Mouse (Mus musculus) lung, postnatal 36 days (tissue): Measurements from ENCODE around the gene Tcirg1.

Experiments
- DNase-seq: peaks from one replicate; pipeline ENCODE4 v3.0.0; 2022; ENCODE audit warnings: mixed read lengths

Gene Tcirg1

DNA sequence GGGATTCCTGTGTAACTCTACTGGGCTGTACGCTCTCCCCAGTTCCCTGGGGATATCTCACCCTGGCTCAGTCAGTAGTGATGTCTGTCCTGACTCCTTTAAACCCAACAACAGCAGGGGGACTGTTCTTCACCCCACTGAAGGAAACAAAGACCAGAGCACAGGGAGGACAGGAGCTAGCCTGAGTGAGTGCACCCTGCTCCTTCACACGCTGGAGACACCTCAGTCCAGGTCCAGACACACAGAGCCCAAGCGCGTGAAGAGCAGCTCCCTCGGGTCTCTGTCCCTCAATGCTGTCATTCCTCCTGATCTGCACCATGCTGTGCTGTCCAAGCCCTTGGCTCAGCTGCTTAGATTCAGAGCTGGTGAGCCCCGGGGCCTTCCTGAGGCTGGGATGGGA lies 19.8 kb upstream of the Tcirg1 start:
- no peak for DNase-seq

DNA sequence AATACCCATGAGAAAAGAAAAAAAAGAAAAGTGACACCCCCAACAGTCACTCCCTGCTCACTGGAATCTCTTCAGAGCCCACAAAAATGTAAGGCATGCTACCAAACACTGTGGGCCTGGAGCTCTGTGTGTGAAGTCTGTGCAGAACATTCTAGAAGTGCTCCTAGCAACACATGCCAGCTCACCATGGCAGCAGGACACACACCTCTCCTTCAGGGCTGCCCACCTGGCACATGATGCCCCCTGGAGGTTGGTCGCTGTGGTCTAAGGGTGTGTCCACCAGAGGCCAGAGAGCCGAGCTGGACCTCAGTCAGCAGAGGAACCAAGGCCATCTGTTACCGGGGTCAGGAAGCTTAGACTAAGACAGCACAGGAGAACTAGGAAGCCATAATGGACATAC lies 19.3 kb upstream of the Tcirg1 start:
- peak; percentile 89 for DNase-seq

DNA sequence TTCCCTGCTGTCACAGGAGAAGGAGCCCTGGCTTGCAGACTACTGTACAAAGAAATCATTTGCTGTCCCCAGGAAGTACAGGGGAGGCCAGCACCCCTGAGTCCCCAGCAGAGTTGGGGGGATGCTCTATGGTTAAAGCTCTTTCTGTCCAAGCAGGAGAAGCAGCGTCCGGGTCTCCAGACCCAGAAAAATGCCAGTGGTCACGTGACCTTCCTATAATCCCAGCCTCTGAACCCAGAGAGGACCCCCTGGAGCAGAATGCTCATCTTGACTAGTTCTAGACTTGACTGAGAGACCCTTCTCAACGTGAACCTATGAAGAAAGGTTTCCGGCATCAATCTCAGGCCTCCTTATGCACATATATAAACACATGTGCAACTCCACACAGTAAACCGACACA lies 18.9 kb upstream of the Tcirg1 start:
- no peak for DNase-seq

DNA sequence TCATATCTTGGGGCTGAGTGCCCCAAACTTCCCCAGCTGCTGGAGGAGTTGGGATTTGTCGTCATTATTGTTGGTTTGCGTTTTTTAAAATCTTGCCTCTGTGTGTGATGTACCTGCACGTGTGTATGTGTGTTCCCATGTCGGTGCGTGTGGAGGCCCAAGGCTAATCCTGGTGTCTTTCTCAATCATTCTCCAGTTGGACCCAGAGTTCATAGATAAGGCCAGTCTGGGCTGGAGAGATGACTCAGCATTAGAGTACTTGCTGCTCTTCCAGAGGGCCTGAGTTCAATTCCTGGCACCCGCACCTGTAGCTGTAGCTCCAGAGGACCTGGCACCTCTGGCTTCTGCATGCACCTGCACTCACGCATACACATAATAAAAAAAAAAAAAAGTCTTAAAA lies 17.9 kb upstream of the Tcirg1 start:
- DNase-seq = no peak

DNA sequence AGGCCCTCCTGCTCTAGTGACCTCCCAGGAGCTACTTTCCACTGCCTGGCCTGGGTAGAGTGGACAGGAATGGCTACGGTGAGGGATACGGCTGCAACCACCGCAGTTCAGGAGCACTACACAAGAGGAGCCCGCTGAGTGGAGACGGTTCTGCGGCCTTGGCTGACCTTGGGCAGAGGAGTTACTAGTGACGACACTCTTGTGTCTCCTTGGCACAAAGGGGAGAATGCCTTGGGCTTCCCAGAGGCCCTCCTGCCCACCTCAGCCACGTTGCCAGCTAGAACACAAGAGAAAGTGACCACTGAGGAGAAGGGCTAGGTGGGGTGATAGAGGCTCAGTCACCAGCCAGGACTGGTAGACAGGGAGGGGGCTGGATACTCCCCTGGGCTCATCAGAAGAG lies 17.3 kb upstream of the Tcirg1 start:
- no peak for DNase-seq

DNA sequence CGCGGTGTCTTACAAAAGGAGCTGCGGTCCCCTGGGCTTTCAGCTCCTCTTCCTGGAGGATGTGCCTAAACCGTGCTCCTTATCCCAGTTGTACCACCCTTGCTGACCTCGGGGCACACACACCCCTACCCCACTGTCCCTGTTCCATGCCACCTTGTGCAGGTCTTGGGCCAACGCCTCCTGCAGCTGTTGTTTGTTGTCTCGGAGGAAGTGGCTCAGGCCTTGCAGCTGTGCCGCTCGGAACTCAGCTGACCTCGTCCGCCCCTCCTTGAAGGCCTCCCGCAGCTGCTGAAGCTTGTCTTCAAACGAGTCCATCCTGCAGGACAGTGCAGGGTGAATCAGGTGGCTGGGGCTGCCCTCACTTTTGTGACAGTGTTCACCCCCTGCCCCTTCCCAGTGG lies 16.7 kb upstream of the Tcirg1 start:
- peak; percentile 70 for DNase-seq

DNA sequence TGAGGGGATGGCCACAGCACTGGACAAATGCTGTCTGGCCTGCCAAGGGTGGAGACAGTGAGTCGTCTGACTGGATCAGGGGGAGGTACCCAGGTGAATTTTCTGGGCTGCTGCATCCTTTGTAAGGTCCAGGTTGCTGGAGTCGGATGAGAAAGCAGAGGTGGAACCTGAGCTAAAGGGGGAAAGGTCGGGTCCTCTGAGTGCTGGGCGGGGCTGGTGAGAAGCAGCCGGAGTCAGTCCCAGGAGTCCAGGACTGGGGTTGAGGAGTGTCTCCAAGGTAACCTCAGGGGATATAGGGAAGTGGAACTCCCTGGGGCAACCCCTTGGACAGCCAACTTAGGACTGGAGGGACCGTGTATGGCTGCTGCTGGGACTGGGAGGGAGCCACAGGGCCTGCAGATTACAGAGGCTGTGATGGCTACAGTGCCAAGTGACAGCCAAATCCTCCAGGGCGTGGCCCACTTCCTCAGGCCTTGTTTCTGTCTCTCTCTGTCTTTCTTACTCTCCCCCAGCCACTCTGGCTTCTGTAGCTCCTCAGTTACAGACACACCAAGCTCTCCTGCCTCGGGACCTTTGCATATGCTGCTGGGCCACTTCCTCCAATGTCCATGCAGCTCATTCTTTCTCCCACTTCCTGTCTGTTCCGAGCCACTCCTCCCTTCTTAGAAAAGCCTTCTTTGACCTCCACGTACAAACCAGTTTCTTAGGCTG lies 15.9 kb upstream of the Tcirg1 start:
- DNase-seq = peak; percentile 49

DNA sequence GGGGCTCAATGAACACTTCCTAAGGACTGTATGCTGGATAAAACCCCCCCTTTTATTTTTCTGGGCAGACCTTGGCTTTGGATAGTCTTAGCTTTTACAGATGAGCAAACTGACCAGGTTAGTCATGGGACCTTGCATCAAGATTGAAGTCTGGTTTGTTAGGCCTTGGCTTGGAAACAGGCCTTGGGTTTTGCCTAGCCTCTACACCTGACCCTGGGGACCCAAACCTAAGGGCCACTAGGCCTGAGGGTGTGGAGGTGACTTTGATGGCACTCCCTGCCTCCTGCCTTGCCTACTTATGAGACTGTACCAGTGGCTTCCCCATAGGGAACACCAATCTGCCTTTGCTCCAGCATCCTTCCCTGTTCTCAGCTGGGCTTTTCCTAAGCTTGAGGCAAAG lies 13.0 kb upstream of the Tcirg1 start:
- DNase-seq = no peak

DNA sequence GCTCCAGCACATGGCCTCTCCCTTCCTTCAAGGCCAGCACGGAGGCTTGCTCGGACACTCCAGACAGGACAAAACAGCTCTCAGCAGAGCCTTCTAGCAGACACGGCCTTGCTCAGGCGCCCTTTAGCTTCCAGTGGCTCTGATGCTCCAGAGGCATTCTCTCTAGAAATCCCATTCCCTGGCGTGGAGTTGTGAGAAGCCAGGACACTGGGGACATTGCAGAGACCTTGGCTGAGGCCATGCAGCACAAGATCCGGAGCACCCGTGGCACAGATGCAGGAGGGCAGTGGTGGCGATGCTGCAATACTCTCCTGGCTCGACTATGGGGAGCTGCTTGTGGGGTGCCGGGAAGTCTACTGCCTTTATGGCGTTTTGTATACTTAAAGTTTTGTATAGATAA lies 9.8 kb upstream of the Tcirg1 start:
- DNase-seq = no peak

DNA sequence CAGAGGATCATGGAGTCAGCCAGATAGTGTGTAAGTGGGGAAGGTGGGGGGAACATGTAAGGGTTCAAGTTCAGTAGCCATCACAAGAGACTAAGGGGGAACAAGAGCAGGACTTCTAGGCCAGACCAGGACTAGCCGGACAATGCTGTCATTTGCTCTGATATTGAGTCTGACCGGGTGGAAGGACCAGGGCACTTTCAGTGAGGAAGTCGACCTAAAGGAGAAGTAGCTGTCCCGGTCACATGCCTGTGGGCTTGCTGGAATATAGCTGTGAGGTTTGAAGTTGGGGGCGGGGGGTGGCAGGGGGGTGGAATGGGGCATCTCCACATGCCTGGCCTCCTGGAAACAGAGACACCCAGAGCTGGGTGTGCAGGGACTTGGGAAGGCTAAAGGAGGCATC lies 7.6 kb upstream of the Tcirg1 start:
- peak; percentile 54 for DNase-seq

DNA sequence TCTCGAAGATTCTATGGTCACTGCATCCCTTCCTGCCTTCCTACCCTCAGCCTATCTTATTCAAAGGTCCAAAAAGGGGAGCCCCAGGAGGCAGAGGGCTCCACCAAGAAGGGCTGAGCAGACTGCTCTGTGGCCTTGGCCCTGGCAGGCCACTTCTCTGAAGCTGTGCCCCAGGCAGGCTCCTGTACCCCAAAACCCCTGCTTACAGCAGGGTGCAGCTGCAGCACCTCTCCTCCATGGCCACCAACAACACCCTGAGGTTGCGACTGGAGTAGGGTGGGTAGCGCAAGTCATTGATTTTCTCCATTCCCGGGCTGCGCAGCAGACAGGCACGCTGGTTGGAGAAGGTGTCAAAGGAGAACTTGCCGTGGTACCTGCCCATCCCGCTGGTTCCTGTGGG lies 6.8 kb upstream of the Tcirg1 start:
- DNase-seq = no peak

DNA sequence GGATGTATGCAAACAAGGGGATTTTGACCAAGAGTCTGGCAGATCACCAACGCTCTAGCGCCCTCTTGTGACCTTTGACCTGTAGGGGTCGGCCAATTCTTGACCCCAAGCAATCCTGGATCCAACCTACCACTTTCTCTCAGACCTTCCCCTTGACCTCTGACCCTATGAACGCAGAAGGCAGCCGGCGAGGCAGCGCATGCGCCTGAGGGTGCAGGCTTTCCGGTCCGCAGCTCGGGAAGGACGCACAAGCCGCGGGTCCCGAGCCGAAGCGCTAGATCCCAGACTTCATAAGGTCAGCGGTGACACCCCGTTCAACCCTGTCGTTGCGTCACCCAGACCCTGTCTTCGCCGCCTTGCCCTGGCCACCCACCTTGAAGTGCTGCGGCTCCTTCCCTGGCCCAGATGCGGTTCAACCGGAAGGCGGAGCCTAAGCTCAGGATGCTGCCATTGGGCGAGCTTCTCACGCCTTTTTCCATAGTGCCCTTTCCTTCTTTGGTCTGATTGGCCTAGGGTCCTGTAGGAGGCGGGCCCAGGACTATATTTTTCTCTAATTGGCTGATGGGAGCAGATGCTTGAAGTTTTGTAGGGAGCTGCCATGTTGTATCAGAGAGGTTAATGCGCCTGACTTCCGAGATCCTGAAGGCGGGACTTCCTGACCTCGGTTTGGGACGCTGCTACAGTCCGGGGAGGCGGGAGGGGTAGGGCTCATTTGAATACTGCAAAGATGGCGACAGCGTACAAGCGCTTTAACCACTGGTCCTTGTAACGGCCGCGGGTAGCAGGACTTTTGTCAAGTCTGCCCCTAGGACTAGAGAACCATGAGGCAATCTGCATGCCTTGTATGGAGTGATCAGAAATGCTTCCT lies 5.6 kb upstream of the Tcirg1 start, which contains the start of gene Ndufs8:
TSS of gene Ndufs8 (minus strand) at position 438 of the 868 bp plus-strand sequence.
- peak; percentile 98 for DNase-seq

DNA sequence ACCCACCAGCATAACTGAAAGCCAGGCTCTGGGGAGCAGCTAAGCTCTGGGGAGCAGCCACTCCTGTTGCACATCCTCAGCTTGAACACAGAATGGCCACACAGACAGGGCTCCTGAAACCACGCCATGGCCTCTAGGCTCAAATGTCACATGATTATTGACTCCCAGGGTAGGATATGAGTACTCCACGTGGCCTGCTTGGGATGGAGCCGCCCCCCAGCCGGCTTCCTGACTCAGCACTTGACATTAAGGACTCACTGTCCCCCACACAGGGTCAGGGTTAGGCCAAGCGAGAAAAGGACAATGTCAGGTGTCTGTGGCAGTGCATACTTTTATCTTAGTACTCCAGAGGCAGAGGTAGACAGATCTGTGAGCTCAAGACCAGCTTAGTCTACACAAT lies 3.3 kb upstream of the Tcirg1 start:
- DNase-seq = no peak

DNA sequence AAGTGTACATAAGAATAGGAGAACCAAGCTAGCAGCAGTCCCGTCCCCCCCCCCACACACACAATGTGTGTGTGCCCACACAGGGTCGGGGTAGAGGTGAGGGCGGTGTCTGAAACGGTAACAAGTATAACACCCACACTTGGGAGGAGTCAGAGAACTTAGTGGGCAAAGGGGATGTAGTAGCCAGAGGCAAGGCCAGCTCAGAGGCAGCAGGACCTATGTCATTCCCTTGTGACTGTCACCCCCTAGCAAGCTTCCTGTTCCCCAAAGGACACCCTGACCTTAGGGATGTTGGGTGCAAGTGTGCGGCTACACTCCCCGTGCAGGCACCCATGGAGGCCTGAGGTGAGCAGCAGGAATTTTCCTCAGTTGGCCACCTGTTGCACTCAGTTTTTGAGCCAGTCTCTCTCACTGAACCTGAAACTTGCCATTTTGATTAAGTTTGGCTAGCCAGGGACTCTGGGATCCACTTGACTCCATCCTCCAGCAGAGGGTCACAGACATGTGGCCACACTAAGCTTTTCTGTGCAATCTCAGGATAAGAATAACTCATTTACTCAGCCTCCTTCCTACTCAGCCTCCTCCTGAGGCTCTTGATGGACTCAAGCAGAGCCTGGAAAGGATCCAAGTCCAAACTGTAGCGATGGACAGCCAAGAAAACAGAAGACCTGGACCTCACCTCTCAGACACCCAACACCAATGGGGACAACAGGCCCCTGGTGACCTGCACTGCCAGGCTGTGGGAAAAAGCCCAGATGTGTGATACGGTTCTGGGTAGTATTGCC lies 1.1 kb upstream of the Tcirg1 start:
- DNase-seq = peak; percentile 65

DNA sequence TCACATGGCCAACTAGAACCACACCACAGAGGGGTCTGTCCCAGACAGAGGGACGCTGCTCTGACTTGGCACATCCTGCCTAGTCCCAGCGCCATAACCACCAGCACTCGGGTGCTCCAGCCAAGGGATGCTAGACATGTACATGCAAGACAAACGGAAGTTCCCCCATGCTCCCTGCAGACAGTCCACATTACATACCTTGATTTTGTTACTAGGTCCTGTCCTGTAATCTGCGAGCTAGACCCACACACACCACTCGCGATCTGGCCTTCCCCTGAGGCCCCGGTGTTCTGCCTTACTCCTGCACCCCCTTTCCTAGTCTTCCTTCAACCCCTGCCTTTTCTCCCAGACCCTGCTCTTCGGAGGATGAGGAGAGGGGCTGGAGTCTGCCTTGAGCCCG lies 607 bp downstream of the Tcirg1 start:
- no peak for DNase-seq

DNA sequence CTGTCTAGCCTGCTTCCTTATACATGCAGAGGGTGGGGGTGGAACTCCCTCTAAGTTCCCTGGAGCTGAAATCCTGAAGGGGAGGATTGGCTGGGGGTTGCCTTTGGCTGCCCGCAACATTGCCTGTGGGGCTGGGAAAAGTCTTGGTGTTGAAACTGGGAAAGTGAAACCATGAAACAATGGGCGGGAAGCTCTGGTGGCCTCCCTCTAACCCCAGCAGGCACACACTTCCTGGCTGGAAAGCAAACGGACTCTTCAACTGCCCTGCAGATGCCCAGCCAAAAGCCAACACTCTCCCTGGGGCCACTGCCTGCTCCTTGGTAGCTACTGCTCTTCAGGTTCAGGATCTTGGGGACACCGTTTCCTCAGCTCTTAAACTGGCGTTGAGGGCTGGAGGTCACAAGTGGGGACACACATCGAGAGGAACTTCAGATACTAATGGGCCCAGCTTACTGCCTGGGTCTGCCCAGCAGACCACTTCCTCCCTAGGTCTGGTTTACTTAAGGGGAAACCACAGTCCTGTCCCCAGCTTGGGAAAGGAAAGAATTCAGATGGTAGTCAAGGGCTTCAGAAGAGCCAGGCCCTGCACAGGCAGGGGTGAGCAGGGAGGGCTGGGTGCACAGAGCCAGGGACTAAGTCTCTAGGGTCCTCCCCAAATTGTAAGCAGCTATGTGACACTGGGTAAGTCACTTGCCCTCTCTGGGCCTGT lies 1.5 kb downstream of the Tcirg1 start:
- peak; percentile 80 for DNase-seq

DNA sequence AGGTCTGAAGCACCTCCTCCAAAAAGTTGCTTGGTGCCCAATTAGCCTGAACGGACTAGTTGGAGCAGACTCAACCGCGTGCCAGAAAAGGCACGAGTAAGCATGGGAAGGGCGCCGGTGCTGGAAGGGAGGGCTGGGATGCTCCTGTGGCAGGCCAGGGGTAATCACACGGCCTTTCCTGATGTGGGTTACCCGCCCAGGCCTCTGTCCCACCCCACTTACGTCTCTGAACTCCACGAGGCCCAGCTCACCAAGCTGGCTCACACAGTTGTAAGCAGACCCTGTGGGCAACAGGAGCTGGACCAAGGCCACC lies 2.6 kb downstream of the Tcirg1 start:
- no peak for DNase-seq

DNA sequence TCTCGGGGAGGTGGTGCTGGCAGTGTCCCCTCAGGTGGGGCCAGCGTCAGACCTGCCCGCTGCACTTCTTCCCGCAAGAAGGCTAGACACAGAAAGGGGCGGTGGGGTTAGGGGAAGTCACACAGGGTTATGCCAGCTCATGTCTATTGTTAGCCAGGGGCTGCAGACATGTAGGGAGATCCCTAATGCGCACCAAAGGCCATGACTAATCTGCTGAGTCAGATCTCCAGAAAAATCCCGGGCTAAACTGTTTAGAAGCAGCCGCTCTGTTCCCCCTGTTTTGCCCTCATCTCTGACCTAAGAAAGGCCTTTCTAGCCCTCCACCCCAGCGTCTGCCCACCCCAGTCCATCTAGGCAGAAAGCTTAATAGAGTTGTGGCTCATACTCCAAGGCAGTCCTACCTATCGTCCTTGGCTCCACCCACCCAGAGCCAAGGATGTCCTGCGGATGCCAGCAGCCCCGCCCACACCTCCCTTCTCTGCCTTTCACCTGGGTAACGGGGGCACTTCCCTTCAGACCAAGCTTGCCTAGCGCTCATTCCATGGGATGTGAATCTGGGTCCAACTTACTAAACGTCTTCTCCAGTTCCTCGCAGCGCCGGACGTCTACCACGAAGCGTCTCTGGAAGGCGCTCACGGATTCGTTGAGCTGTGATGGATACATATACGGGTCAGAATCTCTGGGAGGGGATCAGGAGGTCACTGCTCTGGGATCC lies 3.1 kb downstream of the Tcirg1 start:
- DNase-seq = no peak

DNA sequence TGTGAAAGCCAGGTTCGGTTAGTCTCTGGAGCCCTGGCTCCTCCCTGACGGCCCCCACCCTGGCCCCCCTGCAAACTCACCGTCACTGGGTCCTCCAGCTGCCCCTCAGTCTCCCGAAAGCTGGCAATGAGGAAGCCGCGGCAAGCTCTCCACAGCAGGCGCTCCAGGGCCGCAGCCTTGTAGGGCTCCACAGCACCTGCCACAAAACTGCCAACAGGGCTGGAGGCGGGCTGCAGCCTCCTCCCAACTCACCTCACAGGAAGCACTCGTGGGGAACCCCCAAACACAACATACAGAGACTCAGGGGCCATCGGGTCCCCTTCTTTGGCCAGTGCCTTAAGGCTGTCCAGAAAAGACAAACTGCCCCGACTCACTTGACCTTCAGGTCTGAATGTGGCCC lies 4.0 kb downstream of the Tcirg1 start:
- DNase-seq = no peak

DNA sequence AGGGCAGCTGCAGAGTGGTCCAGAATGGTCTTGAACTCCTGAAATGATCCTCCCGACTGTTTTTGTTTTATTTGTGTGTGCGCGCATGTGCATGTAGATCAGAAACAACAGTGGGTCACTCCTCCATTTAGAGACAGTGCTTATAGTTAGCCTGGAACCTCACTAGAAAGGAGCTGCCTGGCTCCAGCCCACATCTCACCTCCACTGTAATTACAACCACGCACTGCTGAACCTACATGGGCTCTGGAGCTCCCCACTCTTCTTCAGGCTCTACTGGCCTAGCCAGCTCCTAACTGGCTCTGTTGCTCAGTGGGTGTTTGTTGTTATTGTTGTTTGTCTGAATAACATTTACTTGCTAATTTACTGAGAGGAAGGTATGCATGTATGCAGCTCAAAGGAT lies 7.3 kb downstream of the Tcirg1 start:
- DNase-seq = no peak

DNA sequence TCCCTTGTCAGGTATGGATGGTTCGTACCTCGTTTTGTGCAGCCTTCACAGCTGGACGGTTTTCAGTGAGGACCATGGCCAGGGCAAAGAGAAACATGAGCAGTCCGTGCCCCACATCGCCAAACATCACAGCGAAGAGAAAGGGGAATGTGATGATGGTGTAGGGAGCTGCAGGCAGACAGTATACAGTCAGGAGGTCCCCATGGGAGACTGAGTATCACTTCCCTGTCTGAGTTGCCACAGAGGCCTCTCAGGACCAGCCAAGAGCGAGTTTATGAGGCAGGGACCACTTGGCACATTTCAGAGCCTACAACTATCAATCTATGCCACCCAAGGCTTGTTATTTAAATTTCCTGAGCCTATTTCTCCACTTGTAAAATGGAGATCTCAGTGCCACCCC lies 8.0 kb downstream of the Tcirg1 start:
- no peak for DNase-seq

DNA sequence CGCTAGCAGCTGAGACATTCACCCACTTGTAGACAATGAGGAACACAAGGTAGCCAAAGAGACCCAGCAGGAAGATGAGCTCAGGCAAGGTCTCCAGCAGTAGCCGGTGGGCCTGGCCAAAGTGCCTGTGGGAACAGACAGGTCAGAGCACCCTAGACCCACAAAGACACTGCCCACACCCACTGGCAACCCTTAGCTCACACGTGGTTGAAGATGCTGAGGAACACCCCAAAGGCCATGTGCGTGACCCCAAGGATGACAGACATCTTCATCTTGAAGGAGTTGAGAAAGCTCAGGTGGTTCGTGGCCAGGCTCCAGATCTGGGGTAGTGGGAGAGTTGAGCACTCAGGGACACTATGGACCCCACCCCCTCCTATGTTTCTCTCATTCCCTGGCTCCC lies 9.4 kb downstream of the Tcirg1 start:
- no peak for DNase-seq
